Mouse (Mus musculus): ENCODE data around the gene Gabre. TPM values are rescaled to one million over a fixed set of nuclear protein-coding genes. Genes with fewer than 3 reads are reported as not detected.

Gabre gene
- polyA plus RNA-seq (2015; fragmentation: Illumina TruSeq; extraction: RNeasy Lipid Tissue Mini Kit (QIAGEN cat#74804); ENCODE audit: low read depth, low replicate concordance) = 0.30 TPM

GRCm38 (mm10) chrX:72274659-72275371 is at the start of gene Gabre:
Gene Gabre, minus strand, starts transcription at chrX:72274803.

GRCm38 (mm10) chrX:72221717-72222116 is 52.9 kb downstream of the Gabre start, which contains the start of gene Magea4:
Gene Magea4, plus strand, starts transcription at chrX:72222017.

Other genes starting within 250 kb of the Gabre start
- not detected for gene Magea4, start 52.8 kb downstream of the Gabre start, polyA plus RNA-seq (2015; fragmentation: Illumina TruSeq; extraction: RNeasy Lipid Tissue Mini Kit (QIAGEN cat#74804); ENCODE audit: low read depth, low replicate concordance)
- gene Magea10, start 112.1 kb upstream of the Gabre start, polyA plus RNA-seq (2015; fragmentation: Illumina TruSeq; extraction: RNeasy Lipid Tissue Mini Kit (QIAGEN cat#74804); ENCODE audit: low read depth, low replicate concordance) = not detected